Mouse (Mus musculus) cerebellum, adult 9-11 months (tissue): ENCODE measurements around the gene Gpr142.

ENCODE experiments used
- DNase-seq: peaks from one replicate; pipeline ENCODE4 v3.0.0; 2022

Gpr142 gene

DNA sequence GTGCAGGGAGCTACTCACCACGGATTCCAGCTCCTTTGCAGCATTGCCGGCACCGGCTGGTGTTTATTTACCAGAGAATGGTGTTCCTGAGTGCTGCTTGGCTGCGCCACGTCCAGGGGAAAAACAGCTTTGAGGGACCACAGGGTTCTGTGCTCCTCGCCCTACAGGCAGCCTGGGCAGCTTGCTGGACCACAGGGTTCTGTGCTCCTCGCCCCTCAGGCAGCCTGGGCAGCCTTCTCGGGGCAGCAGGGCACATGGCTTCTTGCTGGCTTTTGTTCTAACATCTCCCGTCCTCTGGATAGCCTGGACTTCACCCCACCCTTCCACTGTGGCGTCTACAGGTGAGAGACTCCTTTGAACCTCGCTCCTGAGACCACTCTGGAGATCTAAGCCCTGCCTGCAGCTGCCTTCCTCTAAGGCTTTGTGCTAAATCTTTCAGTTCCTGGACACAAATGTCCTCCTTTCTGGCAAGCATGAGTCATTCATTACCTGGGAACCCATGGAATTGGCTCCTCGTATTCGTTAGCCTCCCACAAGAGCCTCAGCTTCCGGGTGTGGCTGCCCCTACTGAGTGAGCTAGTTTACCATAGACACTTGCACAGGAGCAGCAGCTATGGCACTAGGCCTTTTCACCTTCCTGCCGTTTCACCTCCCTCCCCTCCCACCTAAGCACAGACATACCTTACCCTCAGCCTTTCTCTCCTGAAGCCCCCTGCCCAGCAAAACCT, 4.0 kb downstream of the Gpr142 start:
- DNase-seq: peak; percentile 59

DNA sequence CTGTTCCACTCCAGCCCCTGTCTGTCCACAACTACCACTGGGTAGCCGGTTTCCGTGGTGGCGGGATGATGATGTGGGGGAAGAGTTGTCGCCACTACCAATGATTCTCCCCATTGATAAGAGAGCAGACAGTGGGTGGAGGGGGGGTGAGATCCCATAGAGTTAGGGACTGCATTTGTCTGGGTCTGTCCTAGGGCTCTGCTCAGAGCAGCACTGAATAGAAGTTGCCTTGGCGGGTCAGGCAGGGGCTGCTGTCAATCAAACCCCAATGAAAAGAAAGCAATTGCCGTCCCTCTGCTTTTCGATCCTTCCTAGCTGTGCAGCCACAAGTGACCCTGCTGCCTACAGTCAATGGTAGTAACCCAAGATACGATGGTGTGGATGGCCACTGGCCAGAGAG, 5.3 kb downstream of the Gpr142 start:
- peak; percentile 57 for DNase-seq

DNA sequence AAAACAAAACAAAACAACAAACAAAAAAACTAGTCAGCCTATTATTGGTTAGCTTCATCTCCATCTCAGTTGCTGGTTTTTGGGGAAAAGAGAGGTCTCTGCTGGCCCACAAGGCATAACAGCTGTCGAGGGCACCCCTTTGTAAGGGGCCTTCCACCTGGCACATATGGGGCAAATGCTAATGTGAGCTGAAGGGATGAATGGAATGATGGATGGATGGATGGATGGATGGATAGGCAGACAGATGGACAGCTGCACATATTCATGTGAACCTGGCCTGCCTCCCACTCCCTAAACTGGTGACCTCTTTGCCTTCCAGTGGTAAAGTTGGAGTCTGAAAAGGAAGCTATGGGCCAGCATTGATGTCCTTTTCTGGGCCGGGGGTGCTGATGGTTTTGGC, 8.3 kb downstream of the Gpr142 start:
- DNase-seq: no peak

DNA sequence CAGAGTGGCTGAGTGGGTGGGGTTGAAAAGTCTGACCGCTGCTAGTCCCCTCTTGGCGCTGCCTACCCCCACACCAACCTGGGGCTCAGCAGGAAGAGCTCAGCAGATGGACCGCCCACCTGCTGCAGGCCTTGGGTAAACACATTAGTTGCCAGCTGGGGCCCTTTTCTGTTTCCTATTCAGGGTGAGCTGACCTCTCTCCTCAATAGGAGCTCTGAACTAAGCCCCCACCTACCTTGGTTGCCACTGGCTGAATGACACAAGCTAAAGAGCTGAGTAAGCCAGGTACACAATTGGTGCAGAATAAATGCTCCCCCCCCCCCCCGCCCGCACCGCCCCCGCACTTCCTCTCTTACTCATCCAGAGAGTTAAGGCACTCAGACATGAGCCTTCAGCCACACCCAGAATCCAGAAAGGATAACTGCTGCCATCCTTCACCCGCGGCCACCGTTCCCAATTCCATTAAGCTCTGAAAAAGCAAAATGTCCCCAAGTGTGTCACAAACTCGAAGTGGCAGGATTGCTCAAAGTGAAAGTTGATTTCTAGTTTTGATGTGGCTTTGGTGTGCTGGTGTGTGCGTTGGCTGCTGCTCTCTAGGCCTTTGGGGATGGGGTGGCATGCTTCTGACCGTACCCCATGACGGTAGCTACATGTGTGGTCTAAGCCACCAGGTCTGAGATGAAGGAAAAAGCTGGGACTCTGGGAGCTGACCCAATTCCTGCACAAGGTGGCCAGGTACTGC, 9.1 kb downstream of the Gpr142 start:
- peak; percentile 84 for DNase-seq

DNA sequence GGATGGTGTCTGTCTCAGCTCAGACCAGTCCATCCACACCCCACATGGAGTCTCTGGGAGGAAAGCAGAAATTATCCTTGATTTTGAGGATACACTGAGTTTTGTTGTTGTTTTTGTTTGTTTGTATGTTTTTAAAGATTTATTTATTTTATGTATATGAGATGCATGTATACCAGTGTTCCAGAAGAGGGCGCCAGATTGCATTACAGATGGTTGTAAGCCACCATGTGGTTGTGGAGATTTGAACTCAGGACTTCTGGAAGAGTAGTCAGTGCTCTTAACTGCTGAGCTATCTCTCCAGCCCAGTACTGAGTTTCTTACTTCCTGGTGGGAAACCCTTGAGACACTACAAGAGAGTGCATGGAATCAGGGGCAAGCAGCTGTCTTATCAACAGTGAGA, 10.6 kb downstream of the Gpr142 start:
- no peak for DNase-seq

- DNase-seq: no peak
These were observed 11.6 kb downstream of the Gpr142 start for GRCm38 (mm10) chr11:114810344-114810743.

GRCm38 (mm10) chr11:114812731-114813240, 14.1 kb downstream of the Gpr142 start:
- DNase-seq: peak; percentile 91

DNA sequence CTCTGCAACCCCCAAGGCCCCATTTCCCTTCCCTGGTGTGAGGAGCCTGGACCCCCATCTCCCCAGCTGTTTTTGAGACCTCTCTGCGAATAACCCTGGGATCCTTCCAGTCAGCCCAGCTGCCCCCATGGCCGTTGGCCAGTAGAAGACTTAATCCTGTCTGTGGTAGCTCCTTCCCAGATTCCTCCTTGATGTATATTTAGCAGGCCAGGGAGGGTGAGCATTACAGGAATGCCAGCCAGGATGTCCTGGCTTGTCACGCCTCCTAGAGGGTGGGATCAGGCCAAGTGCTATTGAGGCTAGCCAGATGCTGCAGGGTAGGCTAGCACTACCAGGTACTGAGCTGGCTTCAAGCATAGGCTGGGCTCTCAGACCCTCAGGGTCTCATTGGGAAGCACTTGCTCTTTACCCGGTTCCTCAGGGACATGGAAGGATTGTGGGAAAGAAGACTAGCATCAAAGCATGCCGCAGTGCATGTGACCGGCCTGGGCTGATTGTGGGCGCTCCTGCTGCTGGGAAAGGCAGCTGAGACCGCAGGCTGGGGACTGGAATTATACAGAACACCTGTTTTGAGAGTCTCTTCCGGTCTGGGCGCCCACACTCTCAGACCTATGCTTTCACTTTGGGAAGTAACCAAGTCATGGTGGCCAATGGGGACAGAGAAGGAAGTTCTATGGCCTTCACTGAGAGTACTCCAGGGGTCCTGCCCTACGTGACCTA, 16.3 kb downstream of the Gpr142 start:
- no peak for DNase-seq

DNA sequence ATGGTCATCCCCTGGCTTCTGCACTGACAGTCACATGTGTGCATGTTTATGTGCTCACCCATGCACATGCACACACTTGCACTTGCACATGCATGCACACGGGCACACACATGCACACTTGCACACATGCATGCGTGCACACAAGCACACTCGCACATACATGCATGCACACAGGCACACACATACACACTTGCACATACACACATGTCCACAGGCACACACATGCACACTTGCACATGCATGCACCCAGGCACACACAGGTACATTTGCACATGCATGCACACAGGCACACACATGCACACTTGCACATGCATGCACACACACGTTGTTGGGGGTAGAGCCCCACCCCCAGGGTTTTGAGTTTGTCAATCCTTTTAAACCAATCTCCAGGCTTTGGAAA, 18.2 kb downstream of the Gpr142 start:
- DNase-seq: no peak

- no peak for DNase-seq
These were observed 19.5 kb downstream of the Gpr142 start for GRCm38 (mm10) chr11:114818185-114818584.

GRCm38 (mm10) chr11:114819110-114819509, 20.4 kb downstream of the Gpr142 start:
- DNase-seq: no peak

DNA sequence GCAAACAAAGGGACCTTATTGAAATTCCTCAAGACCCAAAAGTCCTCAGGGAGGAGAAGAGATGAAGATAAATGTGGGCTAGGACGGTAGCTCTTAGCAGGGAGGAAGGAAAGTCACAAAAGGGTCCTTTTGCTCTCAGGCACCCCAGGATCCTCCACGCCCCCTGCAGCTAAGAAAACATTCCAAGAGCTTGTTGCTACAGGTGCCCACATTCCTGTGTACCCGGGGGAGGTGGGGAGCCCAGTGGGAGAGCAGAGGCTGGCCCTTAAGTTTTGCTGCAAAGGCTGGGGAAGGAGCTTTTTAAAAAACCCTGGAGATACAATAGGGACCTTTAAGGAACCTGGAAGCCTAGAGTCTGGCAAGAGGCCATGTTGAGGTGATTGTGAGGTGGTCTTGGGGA, 21.7 kb downstream of the Gpr142 start:
- DNase-seq: no peak

DNA sequence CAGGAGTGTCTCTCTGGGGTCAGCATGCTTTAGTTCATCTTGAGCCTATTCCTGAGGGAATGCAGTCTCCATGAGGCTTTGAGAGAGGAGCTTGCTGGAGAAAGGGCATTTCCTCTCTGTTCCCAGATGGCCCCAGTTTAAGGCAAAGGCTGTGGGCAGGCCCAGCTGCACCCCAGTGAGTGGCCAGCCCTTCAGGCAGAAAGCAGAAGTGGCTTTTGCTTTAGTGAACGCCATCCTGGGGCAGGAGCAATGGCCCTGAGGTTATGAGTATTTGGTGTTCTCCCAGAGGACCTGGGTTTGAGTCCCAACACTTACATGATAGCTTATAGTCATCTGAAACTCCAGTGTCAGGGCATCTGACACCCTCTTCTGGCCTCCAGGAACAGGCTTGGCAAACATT, 22.6 kb downstream of the Gpr142 start:
- DNase-seq: no peak

GRCm38 (mm10) chr11:114822727-114823126, 24.0 kb downstream of the Gpr142 start:
- DNase-seq: peak; percentile 90

DNA sequence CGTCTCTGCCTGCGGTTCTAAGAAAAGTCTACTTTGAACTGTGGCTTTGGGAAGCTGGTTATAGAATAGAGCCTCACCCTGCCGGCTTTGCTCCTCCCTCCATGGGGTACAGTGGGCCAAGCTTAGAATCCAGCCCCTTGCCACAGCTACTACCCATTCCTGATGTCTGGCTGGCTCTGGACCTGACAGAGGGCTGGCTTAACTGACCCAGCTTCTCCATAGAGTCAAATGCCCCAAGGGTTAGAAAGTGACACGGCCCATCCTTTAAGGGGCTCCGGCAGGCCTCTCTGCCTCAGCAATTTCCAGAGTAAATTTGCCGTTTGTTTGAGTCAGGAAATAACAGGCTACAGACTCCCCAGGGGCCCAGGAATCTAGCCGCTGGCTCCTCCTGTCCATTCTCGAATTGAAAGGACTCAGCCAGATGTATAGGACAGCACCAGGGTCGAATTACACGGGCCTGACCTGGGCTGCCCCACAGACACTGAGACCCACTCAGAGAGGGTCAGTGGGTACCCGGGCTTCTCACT, 24.5 kb downstream of the Gpr142 start:
- peak; percentile 50 for DNase-seq

DNA sequence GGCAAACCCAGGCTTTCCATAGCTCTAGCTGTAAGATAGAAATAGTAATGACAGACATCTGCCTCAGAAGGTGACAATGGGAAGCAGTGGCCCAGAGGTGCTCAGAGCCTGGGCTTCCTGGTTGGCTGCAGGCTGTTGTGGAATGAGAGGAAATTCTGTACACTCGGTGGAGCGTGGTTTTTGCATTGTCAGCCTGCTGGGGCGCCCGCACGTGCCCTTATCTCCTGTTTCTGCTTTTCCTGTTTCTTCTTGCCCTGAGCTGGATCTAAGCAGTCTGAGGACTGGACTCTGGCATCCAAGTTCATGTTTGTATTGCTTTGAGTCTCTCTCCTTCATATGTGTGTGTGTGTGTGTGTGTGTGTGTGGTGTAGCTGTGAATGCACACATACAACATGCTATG, 28.0 kb downstream of the Gpr142 start:
- no peak for DNase-seq

DNA sequence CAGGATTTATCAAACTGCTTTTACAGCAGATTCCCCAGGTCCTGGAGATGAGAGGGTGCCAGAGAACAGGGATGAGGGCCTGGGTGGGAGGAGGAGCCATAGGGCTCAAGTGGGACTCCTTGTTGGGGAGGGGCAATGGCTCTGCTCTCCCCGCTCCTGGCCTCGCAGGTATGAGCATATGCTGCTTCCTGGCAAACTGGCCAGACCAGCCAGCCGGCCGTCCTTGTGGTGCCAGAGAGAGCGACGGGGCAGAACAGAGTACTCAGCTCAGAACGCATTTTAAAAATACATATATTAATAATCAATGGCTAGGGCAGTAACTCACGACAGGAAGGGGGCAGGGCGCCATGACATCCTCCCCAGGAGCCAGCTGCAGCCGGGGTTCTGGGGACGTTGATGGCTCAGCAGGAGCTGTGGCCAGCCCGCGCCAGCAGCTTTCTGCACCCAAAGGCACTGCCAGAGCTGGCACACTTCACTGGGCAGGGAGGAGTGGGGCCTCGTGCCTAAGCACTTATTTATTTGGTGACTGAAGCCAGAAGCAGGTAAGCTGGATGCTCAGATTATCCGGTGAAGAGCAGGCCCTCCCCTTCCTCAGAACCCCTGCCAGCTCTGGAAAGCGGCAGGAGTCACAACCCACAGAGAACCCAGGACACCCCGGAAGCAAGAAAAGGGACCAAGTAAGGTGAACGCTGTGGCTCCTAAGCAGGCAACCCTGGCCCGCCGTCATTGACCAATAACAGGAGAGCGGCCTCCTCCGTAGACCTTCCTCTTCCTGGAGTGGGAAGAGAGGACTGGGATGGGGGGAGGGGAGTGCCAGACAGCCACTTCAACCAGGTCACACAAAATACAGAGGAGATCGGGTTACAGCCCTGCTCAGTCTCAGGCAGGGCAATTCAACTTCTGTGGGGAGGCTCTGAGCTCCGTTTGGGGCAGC, 31.0 kb downstream of the Gpr142 start:
- peak; percentile 98 for DNase-seq

- DNase-seq: no peak
These were observed 31.7 kb downstream of the Gpr142 start for GRCm38 (mm10) chr11:114830433-114830773.

- DNase-seq: no peak
These were observed 34.4 kb downstream of the Gpr142 start for GRCm38 (mm10) chr11:114833166-114833565.

- DNase-seq: no peak
These were observed 45.2 kb downstream of the Gpr142 start for GRCm38 (mm10) chr11:114843818-114844463.

DNA sequence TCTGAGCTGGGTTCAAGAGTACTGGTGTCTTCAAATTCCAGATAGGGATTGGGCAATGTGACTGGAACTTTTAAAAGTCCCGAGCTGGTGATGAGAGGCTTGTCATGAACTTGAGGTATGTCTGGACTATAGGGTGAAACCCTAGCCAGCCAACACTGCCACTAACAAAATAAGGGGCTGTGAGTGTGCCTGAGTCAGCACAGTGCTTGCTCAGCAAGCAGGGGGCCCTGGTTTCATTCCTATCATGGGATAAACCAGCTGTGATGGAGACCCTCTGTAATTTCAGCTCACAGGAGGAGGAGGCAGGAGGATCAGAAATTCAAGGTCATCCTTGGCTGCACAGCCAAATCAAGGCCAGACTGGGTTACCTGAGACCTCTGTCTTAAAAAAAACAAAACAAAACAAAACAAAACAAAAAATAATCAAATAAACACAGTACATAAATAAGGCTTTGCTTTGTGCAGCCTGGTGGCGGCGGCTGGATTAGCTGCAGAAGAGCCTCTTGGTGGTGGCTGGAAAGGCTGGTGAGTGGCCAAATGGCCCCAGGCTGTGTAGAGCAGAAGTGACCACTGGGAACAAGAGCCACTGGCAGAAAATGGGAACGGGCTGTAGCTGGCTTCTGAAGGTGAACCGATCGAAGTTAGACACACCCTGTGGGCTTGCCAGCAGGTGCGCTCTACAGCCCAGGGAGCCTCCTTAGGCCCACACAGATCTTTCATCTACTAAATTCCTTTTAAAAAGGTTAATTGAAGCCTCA, 45.9 kb downstream of the Gpr142 start:
- DNase-seq: no peak
